ENCODE assay signal across 10 mouse cellular contexts in genomic region chr2:91243416-91243815, GRCm38 (mm10). TPM values are rescaled to one million over a fixed set of nuclear protein-coding genes. Genes with fewer than 3 reads are reported as not detected.
DNase-seq lines count a peak whose midpoint lies in the region; ATAC-seq lines count a peak whose summit lies in the region.
"Had no signal": no experiment of that assay in that cellular context is flagged by ENCODE, and none has a peak within 500 bp of the region (broad histone marks: within the 10 kb centered on the region; RNA-seq: fewer than 3 reads in every experiment).

No protein-coding gene starts in this region.

- no peaks in the 10 kb centered on the region for H3K9me3 ChIP-seq in forebrain, embryonic 10.5 days
- no peaks in the 10 kb centered on the region for H3K9me3 ChIP-seq in forebrain, embryonic 11.5 days (ENCODE audit: control insufficient read depth, low read length)
- no peaks in the 10 kb centered on the region for H3K9me3 ChIP-seq in forebrain, embryonic 16.5 days (ENCODE audit: control insufficient read depth, low read length)
- no peaks in the 10 kb centered on the region for H3K9me3 ChIP-seq in kidney, embryonic 15.5 days (replicated peaks)
- H3K9me3 ChIP-seq: limb, embryonic 12.5 days had no signal

- H3K4me1 ChIP-seq in forebrain, embryonic 10.5 days = peaks cover 12% of the 10 kb centered on the region
- H3K4me1 ChIP-seq in forebrain, embryonic 11.5 days (replicated peaks; ENCODE audit: control insufficient read depth, insufficient read depth, low read length) = no peaks in the 10 kb centered on the region
- no peaks in the 10 kb centered on the region for H3K4me1 ChIP-seq in forebrain, embryonic 16.5 days (replicated peaks; ENCODE audit: control insufficient read depth, insufficient read depth, low read length)
- no peaks in the 10 kb centered on the region for H3K4me1 ChIP-seq in kidney, embryonic 15.5 days
- H3K4me1 ChIP-seq: limb, embryonic 12.5 days had no signal

- H3K9ac ChIP-seq in forebrain, embryonic 11.5 days (ENCODE audit: low read length) = no peak overlapping the region
- H3K9ac ChIP-seq in forebrain, embryonic 16.5 days (replicated peaks; ENCODE audit: low read depth, low read length) = no peak overlapping the region
- no peak overlapping the region for H3K9ac ChIP-seq in kidney, embryonic 15.5 days
- H3K9ac ChIP-seq: limb, embryonic 12.5 days had no signal

- 68% methylated on average over 3 of the region's 3 CpGs for WGBS in forebrain, embryonic 10.5 days
- WGBS in forebrain, embryonic 11.5 days = 62% methylated on average over 3 of the region's 3 CpGs
- 52% methylated on average over 3 of the region's 3 CpGs for WGBS in forebrain, embryonic 16.5 days
- WGBS in kidney, embryonic 15.5 days = 71% methylated on average over 3 of the region's 3 CpGs

- H3K27me3 ChIP-seq in forebrain, embryonic 10.5 days (ENCODE audit: poor library complexity, severe bottlenecking) = no peaks in the 10 kb centered on the region
- H3K27me3 ChIP-seq in forebrain, embryonic 11.5 days (ENCODE audit: control insufficient read depth, insufficient read depth, low read length) = no peaks in the 10 kb centered on the region
- H3K27me3 ChIP-seq in forebrain, embryonic 16.5 days (replicated peaks; ENCODE audit: control insufficient read depth, insufficient read depth, low read length) = no peaks in the 10 kb centered on the region
- H3K27me3 ChIP-seq in kidney, embryonic 15.5 days = no peaks in the 10 kb centered on the region
- H3K27me3 ChIP-seq: limb, embryonic 12.5 days had no signal

- no peak for DNase-seq in forebrain, embryonic 10.5 days (ENCODE audit: extremely low spot score, low spot score)
- DNase-seq in forebrain, embryonic 11.5 days (ENCODE audit: low spot score) = no peak
- peak; percentile 58 for DNase-seq in 416B (ENCODE audit: low read depth)
- DNase-seq in left cerebral cortex, postnatal 36 days (ENCODE audit: low spot score in 2 of 2) = peak; percentile 59
- no peak for DNase-seq in kidney, postnatal 4 days
- no peak for DNase-seq in lung, postnatal 25 days (ENCODE audit: low spot score)
- DNase-seq: heart, postnatal 4 days had no signal

- intact Hi-C loops in left cerebral cortex, postnatal 36 days (cut with DNase I) = no loop called here

- H3K4me2 ChIP-seq in forebrain, embryonic 11.5 days (ENCODE audit: low read depth, low read length, severe bottlenecking) = no peak overlapping the region
- H3K4me2 ChIP-seq in forebrain, embryonic 16.5 days (ENCODE audit: low read length) = no peak overlapping the region
- no peak overlapping the region for H3K4me2 ChIP-seq in kidney, embryonic 15.5 days
- H3K4me2 ChIP-seq: limb, embryonic 12.5 days had no signal

- no peaks in the 10 kb centered on the region for H3K36me3 ChIP-seq in forebrain, embryonic 10.5 days (replicated peaks)
- no peaks in the 10 kb centered on the region for H3K36me3 ChIP-seq in forebrain, embryonic 11.5 days (ENCODE audit: control insufficient read depth, insufficient read depth, low read length)
- H3K36me3 ChIP-seq in forebrain, embryonic 16.5 days (ENCODE audit: control insufficient read depth, insufficient read depth) = no peaks in the 10 kb centered on the region
- H3K36me3 ChIP-seq in kidney, embryonic 15.5 days = no peaks in the 10 kb centered on the region
- H3K36me3 ChIP-seq: limb, embryonic 12.5 days had no signal

- no peak for ATAC-seq in forebrain, embryonic 11.5 days (replicated peaks; ENCODE audit: low FRiP score)
- ATAC-seq in forebrain, embryonic 16.5 days = peak; percentile 18; the same call in 1 of the 2 replicates
- ATAC-seq in kidney, embryonic 15.5 days (replicated peaks; ENCODE audit: low FRiP score) = no peak

- no peak overlapping the region for H3K4me3 ChIP-seq in forebrain, embryonic 10.5 days
- H3K4me3 ChIP-seq in forebrain, embryonic 11.5 days (ENCODE audit: low read depth, low read length) = no peak overlapping the region
- no peak overlapping the region for H3K4me3 ChIP-seq in forebrain, embryonic 16.5 days (replicated peaks; ENCODE audit: low read length)
- H3K4me3 ChIP-seq in kidney, embryonic 15.5 days (replicated peaks) = no peak overlapping the region
- H3K4me3 ChIP-seq: limb, embryonic 12.5 days had no signal

- 0 out of 2 replicates have a peak overlapping the region, but pooled peaks have one; percentile 6 for H3K27ac ChIP-seq in forebrain, embryonic 10.5 days
- H3K27ac ChIP-seq in forebrain, embryonic 11.5 days (ENCODE audit: low read depth, low read length) = no peak overlapping the region
- H3K27ac ChIP-seq in forebrain, embryonic 16.5 days (ENCODE audit: low read length) = no peak overlapping the region
- no peak overlapping the region for H3K27ac ChIP-seq in kidney, embryonic 15.5 days
- H3K27ac ChIP-seq: limb, embryonic 12.5 days had no signal

RNA-seq across cellular contexts. Expression of gene Ddb2, which starts 6.6 kb away (rescaled TPM):
- 9.3 and 10.6 TPM in 2 replicates for polyA plus RNA-seq in forebrain, embryonic 10.5 days (2016; fragmentation: Nextera tagmentation; extraction: Ambion mirVana)
- polyA plus RNA-seq in forebrain, embryonic 11.5 days (2014; fragmentation: Nextera tagmentation; extraction: Ambion mirVana) = 9.9 and 10.8 TPM in 2 replicates
- polyA plus RNA-seq in forebrain, embryonic 16.5 days (2015; fragmentation: Nextera tagmentation; extraction: Ambion mirVana) = 16.6 and 17.0 TPM in 2 replicates
- 10 to 100 TPM in 1 of 2 experiments, 1 to 10 TPM in 1; 9.6 to 12.2 TPM for total RNA-seq in left cerebral cortex, postnatal 36 days (2021)
- polyA plus RNA-seq in kidney, embryonic 15.5 days (2015; fragmentation: Nextera tagmentation; extraction: Ambion mirVana) = 16.2 and 17.0 TPM in 2 replicates

RNA-seq across cellular contexts. Expression of gene Pacsin3, which starts 12.3 kb away (rescaled TPM):
- 38.7 and 40.1 TPM in 2 replicates for polyA plus RNA-seq in forebrain, embryonic 10.5 days (2016; fragmentation: Nextera tagmentation; extraction: Ambion mirVana)
- polyA plus RNA-seq in forebrain, embryonic 11.5 days (2014; fragmentation: Nextera tagmentation; extraction: Ambion mirVana) = 28.9 and 34.8 TPM in 2 replicates
- polyA plus RNA-seq in forebrain, embryonic 16.5 days (2015; fragmentation: Nextera tagmentation; extraction: Ambion mirVana) = 19.2 and 20.4 TPM in 2 replicates
- total RNA-seq in left cerebral cortex, postnatal 36 days (2021) = 10 to 100 TPM; 40.8 to 43.2 TPM
- polyA plus RNA-seq in kidney, embryonic 15.5 days (2015; fragmentation: Nextera tagmentation; extraction: Ambion mirVana) = 39.9 and 40.3 TPM in 2 replicates

RNA-seq across cellular contexts. Expression of gene Arfgap2, which starts 21.4 kb away (rescaled TPM):
- polyA plus RNA-seq in forebrain, embryonic 10.5 days (2016; fragmentation: Nextera tagmentation; extraction: Ambion mirVana) = 97.5 and 99.0 TPM in 2 replicates
- polyA plus RNA-seq in forebrain, embryonic 11.5 days (2014; fragmentation: Nextera tagmentation; extraction: Ambion mirVana) = 84.0 and 89.1 TPM in 2 replicates
- 77.5 and 77.7 TPM in 2 replicates for polyA plus RNA-seq in forebrain, embryonic 16.5 days (2015; fragmentation: Nextera tagmentation; extraction: Ambion mirVana)
- total RNA-seq in left cerebral cortex, postnatal 36 days (2021) = 10 to 100 TPM; 66.2 to 78.1 TPM
- polyA plus RNA-seq in kidney, embryonic 15.5 days (2015; fragmentation: Nextera tagmentation; extraction: Ambion mirVana) = 86.6 and 92.2 TPM in 2 replicates

RNA-seq across cellular contexts. Expression of gene Acp2, which starts 40.7 kb away (rescaled TPM):
- polyA plus RNA-seq in forebrain, embryonic 10.5 days (2016; fragmentation: Nextera tagmentation; extraction: Ambion mirVana) = 25.4 and 27.7 TPM in 2 replicates
- polyA plus RNA-seq in forebrain, embryonic 11.5 days (2014; fragmentation: Nextera tagmentation; extraction: Ambion mirVana) = 28.7 and 36.7 TPM in 2 replicates
- polyA plus RNA-seq in forebrain, embryonic 16.5 days (2015; fragmentation: Nextera tagmentation; extraction: Ambion mirVana) = 37.6 and 39.0 TPM in 2 replicates
- 10 to 100 TPM; 44.5 to 46.9 TPM for total RNA-seq in left cerebral cortex, postnatal 36 days (2021)
- polyA plus RNA-seq in kidney, embryonic 15.5 days (2015; fragmentation: Nextera tagmentation; extraction: Ambion mirVana) = 27.1 and 27.3 TPM in 2 replicates

RNA-seq across cellular contexts. Expression of gene Nr1h3, which starts 40.8 kb away (rescaled TPM):
- polyA plus RNA-seq in forebrain, embryonic 10.5 days (2016; fragmentation: Nextera tagmentation; extraction: Ambion mirVana) = 1.4 and 2.5 TPM in 2 replicates
- polyA plus RNA-seq in forebrain, embryonic 11.5 days (2014; fragmentation: Nextera tagmentation; extraction: Ambion mirVana) = 1.6 and 2.0 TPM in 2 replicates
- 2.4 and 2.6 TPM in 2 replicates for polyA plus RNA-seq in forebrain, embryonic 16.5 days (2015; fragmentation: Nextera tagmentation; extraction: Ambion mirVana)
- 1 to 10 TPM; 3.1 to 4.2 TPM for total RNA-seq in left cerebral cortex, postnatal 36 days (2021)
- 2.2 and 3.3 TPM in 2 replicates for polyA plus RNA-seq in kidney, embryonic 15.5 days (2015; fragmentation: Nextera tagmentation; extraction: Ambion mirVana)

Comparison
In these comparisons a context has a peak if more than half of its experiments do, and no peak if none do; other contexts are left out.
1. DNase-seq: peak in 416B (single experiment) and left cerebral cortex, postnatal 36 days (2 of 2); none in forebrain, embryonic 10.5 days (single experiment), forebrain, embryonic 11.5 days (single experiment), kidney, postnatal 4 days (0 of 2) and lung, postnatal 25 days (single experiment).